Mouse (Mus musculus): ENCODE data around the gene Podxl. TPM values are rescaled to one million over a fixed set of nuclear protein-coding genes. Genes with fewer than 3 reads are reported as not detected.

Podxl gene
- polyA plus RNA-seq, 1 experiment from 2014 or later, result 9.2 TPM

DNA sequence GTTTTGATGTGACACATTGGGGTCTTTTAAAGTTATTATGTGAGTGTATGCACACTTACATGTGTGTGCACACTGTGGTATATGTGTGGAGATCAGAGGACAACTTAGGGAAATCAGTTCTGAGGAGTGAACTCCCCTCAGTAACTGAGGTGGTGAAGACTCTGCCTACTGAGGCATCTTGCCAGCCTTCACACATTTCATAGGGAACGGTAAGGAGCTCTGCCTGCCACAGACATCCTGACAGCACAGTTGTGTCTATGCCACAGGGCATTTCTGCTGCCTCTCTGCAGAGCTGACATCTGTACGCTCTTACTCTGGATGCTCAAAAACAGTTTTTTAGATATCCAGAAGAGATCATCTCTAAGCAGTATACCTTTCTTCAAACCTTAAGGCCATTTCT lies 67.6 kb downstream of the Podxl start:
- no peaks in the 10 kb centered on the region for H3K27me3 ChIP-seq (replicated peaks)
- H3K27ac ChIP-seq (replicated peaks), result no peak overlapping the region
- no peak overlapping the region for H3K4me3 ChIP-seq (replicated peaks)
- ATAC-seq (ENCODE audit: low FRiP score), result no peak
- no peak overlapping the region for H3K9ac ChIP-seq (replicated peaks)
- peaks cover 12% of the 10 kb centered on the region for H3K36me3 ChIP-seq
- 0 out of 2 replicates have a peak, but pooled peaks cover 3% of the 10 kb centered on the region for H3K4me1 ChIP-seq
- no peaks in the 10 kb centered on the region for H3K9me3 ChIP-seq (replicated peaks)
- H3K4me2 ChIP-seq, result no peak overlapping the region
- WGBS, result 83% methylated on average over 2 of the region's 2 CpGs

DNA sequence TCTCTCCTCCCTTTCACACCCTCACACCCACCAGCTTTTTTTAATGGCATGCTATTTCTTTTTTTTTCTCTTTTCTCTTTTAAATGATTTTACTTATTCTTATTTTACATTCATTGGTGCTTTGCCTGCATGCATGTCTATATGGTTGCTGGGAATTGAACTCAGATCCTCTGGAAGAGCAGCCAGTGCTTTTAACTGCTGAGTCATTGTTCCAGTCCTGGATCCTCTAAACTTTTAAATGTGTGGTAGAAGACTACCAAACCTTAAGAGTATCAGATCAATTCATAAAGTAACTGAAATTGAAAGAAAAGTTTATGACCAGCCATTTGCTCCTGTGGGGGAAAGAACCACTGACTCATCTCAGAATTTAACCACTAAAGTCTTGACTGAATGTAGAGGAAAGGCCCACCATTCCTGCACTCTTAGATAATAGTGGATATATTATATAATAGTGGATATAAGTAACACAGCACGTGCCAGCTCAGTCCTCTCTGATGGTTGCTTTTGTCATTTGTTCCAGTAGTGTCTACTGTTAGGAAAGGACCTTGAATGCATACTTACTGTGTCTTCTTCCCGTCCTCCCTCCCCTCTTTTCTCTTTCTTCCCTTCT lies 68.6 kb downstream of the Podxl start:
- no peak for ATAC-seq (ENCODE audit: low FRiP score)
- 80% methylated on average over 2 of the region's 2 CpGs for WGBS
- Histone ChIP-seq H3K9me3 (replicated peaks) (no peaks in the 10 kb centered on the region), H3K4me2 (no peak overlapping the region), H3K36me3 (peaks cover 20% of the 10 kb centered on the region), H3K27me3 (replicated peaks) (no peaks in the 10 kb centered on the region), H3K4me1 (no peaks in the 10 kb centered on the region), H3K4me3 (replicated peaks) (no peak overlapping the region), H3K27ac (replicated peaks) (no peak overlapping the region), H3K9ac (replicated peaks) (no peak overlapping the region)

- 88% methylated on average over 7 of the region's 7 CpGs for whole genome bisulfite sequencing
- no peaks in the 10 kb centered on the region for H3K27me3 ChIP-seq (replicated peaks)
- H3K4me2 ChIP-seq, result no peak overlapping the region
These were observed 73.8 kb downstream of the Podxl start for GRCm38 (mm10) chr6:31489950-31490349.

DNA sequence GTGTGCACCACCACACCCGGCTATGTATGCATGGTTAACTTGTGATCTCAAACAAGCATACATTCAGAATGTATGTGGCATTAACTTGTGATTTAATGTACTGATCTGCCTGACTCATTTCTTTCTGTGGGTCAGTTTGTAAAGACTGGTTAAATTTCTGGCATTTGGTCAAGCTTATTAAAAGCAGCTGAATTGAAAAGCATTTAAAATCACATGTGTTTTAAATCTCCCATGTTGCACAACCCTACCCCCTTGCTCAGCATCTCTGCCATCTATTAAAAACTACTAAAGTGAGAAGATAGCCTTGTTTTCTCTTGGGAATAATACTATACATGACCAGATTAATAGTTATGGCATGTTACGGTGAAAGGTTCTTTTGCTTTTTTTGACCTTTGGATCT lies 77.2 kb downstream of the Podxl start:
- ATAC-seq (ENCODE audit: low FRiP score), result no peak
- H3K4me3 ChIP-seq (replicated peaks), result no peak overlapping the region
- H3K9ac ChIP-seq (replicated peaks), result no peak overlapping the region
- no peaks in the 10 kb centered on the region for H3K9me3 ChIP-seq (replicated peaks)
- H3K36me3 ChIP-seq, result peaks cover 18% of the 10 kb centered on the region; the same call in 1 of the 2 replicates
- no peaks in the 10 kb centered on the region for H3K27me3 ChIP-seq (replicated peaks)
- 87% methylated on average over 2 of the region's 2 CpGs for WGBS
- H3K4me1 ChIP-seq, result 0 out of 2 replicates have a peak, but pooled peaks cover 2% of the 10 kb centered on the region
- H3K27ac ChIP-seq (replicated peaks), result no peak overlapping the region
- no peak overlapping the region for H3K4me2 ChIP-seq

More at GRCm38 (mm10) chr6:31489950-31490349, 73.8 kb downstream of the Podxl start:
- no peak overlapping the region for H3K4me3 ChIP-seq (replicated peaks)
- no peaks in the 10 kb centered on the region for H3K9me3 ChIP-seq (replicated peaks)
- no peak overlapping the region for H3K27ac ChIP-seq (replicated peaks)
- peaks cover 21% of the 10 kb centered on the region; the same call in 1 of the 2 replicates for H3K36me3 ChIP-seq
- ATAC-seq (ENCODE audit: low FRiP score), result no peak
- H3K4me1 ChIP-seq, result 0 out of 2 replicates have a peak, but pooled peaks cover 2% of the 10 kb centered on the region
- no peak overlapping the region for H3K9ac ChIP-seq (replicated peaks)

DNA sequence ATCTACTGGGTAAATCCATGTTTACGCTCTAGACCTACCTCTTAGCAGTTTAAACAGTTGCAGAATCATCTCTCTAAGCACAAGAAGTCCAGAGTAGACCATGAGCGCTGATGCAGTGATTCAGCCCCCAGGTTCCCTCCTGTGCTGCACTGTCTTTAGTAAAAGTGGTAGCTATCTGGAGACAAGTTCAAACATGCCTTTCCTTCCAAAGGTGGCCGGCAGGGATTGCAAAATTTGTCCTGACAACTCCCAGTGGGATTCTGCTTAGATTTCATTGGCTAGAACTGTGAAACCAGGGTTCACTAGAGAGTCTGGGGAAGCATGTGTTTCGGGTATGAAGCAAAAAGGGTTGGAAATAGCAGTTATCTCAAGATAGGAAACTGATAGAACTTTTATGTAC lies 83.8 kb downstream of the Podxl start:
- WGBS, result 86% methylated on average over 4 of the region's 4 CpGs
- Histone ChIP-seq H3K9ac (replicated peaks) (no peak overlapping the region), H3K27me3 (replicated peaks) (no peaks in the 10 kb centered on the region), H3K4me3 (replicated peaks) (no peak overlapping the region), H3K9me3 (replicated peaks) (no peaks in the 10 kb centered on the region), H3K4me2 (no peak overlapping the region), H3K27ac (replicated peaks) (no peak overlapping the region), H3K4me1 (no peaks in the 10 kb centered on the region), H3K36me3 (peaks cover 6% of the 10 kb centered on the region; the same call in 1 of the 2 replicates)
- ATAC-seq (ENCODE audit: low FRiP score), result no peak

DNA sequence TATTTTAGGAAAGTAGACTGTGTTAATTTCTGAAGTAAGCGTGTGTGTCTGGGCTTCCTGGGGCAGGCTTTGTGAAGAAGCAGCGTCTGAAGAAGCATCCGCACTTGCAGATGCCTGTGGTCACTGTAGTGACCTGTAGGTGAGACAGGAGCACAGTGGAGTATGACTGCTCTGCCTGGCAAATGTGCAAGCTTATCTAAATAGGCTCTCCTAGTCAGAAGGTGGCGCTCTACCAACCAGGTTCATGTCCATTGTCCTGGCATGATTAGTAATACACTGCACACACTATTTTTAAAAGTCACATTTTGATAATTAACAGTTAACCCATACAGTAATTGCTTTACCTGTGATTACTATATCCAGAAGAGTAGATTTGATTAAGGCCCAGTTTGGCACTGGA lies 85.6 kb downstream of the Podxl start:
- H3K9me3 ChIP-seq (replicated peaks), result no peaks in the 10 kb centered on the region
- WGBS, result 80% methylated on average over 4 of the region's 4 CpGs
- no peaks in the 10 kb centered on the region for H3K4me1 ChIP-seq
- H3K4me2 ChIP-seq, result no peak overlapping the region
- H3K4me3 ChIP-seq (replicated peaks), result no peak overlapping the region
- no peaks in the 10 kb centered on the region for H3K27me3 ChIP-seq (replicated peaks)
- no peak overlapping the region for H3K27ac ChIP-seq (replicated peaks)
- ATAC-seq (ENCODE audit: low FRiP score), result no peak
- H3K9ac ChIP-seq (replicated peaks), result no peak overlapping the region
- H3K36me3 ChIP-seq, result peaks cover 11% of the 10 kb centered on the region

Other genes starting within 250 kb of the Podxl start
- 124 and 146 TPM in 2 replicates for gene Mkln1, start 165.2 kb downstream of the Podxl start, polyA plus RNA-seq (2015; fragmentation: Nextera tagmentation; extraction: Ambion mirVana)

Data from neural tube, embryonic 15.5 days (tissue).